ENCODE assay signal across 16 mouse cellular contexts in the genomic region with DNA sequence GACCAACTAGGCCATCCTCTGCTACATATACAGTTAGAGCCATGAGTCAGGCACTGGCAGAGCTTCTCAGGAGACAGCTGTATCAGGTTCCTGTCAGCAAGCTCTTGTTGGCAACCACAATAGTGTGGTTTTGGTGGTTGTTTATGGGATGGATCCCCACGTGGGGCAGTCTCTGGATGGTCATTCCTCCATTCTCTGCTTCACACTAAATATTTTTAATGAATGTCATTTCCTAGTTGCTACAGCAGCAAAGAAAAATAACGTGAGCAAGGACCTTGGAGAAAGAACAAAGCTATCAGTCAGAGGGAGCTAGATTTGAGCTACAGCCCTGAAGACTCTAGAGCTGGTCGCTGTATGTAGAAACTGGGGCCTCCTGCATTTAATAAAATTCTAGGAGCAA.
DNase-seq lines count a peak whose midpoint lies in the region.
"Had no signal": no experiment of that assay in that cellular context is flagged by ENCODE, and none has a peak within 500 bp of the region (broad histone marks: within the 10 kb centered on the region; RNA-seq: fewer than 3 reads in every experiment).

No protein-coding gene starts in this region.

- no peaks in the 10 kb centered on the region for H3K36me3 ChIP-seq in macrophage (ENCODE audit: inconsistent target)
- H3K36me3 ChIP-seq: liver, embryonic 13.5 days; midbrain, embryonic 10.5 days had no signal

- H3K27ac ChIP-seq in macrophage, result peak overlapping the region; percentile 93
- H3K27ac ChIP-seq: hindbrain, embryonic 14.5 days; liver, embryonic 13.5 days; midbrain, embryonic 10.5 days had no signal

- peak; percentile 17 for DNase-seq in adrenal gland, adult 8-10 months
- no peak for DNase-seq in adrenal gland, adult 18-20 months (ENCODE audit: low spot score in 2 of 2)
- peak; percentile 19 for DNase-seq in ovary, adult 18-20 months (ENCODE audit: low spot score)
- no peak for DNase-seq in ovary, postnatal 14 days (ENCODE audit: low spot score)
- peak; percentile 17 to 30 for DNase-seq in lung, adult 18-20 months
- no peak for DNase-seq in MN1 (ENCODE audit: low spot score)
- DNase-seq in cerebellum, postnatal 14 days, result no peak
- DNase-seq: cerebellum, adult 18-20 months; embryo, embryonic 11 days; left cerebral cortex, postnatal 4 days; liver, embryonic 13.5 days; thymus, adult 2 months had no signal

- no peak overlapping the region for H3K4me3 ChIP-seq in macrophage (ENCODE audit: inconsistent target)
- H3K4me3 ChIP-seq: erythroblast, embryonic 14.5 days; liver, embryonic 13.5 days; midbrain, embryonic 10.5 days had no signal

- H3K79me2 ChIP-seq in macrophage (ENCODE audit: inconsistent target), result no peaks in the 10 kb centered on the region

- 54% methylated on average over 3 of the region's 3 CpGs for WGBS in macrophage (ENCODE audit: missing documents)

Comparison
In these comparisons a context has a peak if more than half of its experiments do, and no peak if none do; other contexts are left out.
1. DNase-seq: peak in adrenal gland, adult 8-10 months (single experiment), ovary, adult 18-20 months (single experiment) and lung, adult 18-20 months (2 of 2); none in adrenal gland, adult 18-20 months (0 of 2), ovary, postnatal 14 days (single experiment), MN1 (single experiment) and cerebellum, postnatal 14 days (0 of 2).